Mouse (Mus musculus) 3T3-L1 (cell line): Measurements from ENCODE around the gene Lmx1a.

Experiments
- DNase-seq: peaks from one replicate; pipeline ENCODE4 v3.0.0-alpha.2; 2015; ENCODE audit warnings: low read depth, low spot score

Gene Lmx1a

GRCm38 (mm10) chr1:167878354-167878753, 189.3 kb downstream of the Lmx1a start:
- no peak for DNase-seq

- DNase-seq: no peak
Measured at GRCm38 (mm10) chr1:167885776-167886175, 196.7 kb downstream of the Lmx1a start.

GRCm38 (mm10) chr1:167888120-167888519, 199.1 kb downstream of the Lmx1a start:
- no peak for DNase-seq

- no peak for DNase-seq
Measured at GRCm38 (mm10) chr1:167888816-167889215, 199.8 kb downstream of the Lmx1a start.

GRCm38 (mm10) chr1:167896234-167896633, 207.2 kb downstream of the Lmx1a start:
- peak; percentile 58 for DNase-seq
